Mouse (Mus musculus): ENCODE measurements around the gene Idi1.
"Not testable (repeated sequence)": the region's sequence is repeated elsewhere in the genome, so short reads cannot be mapped to it uniquely, and the experiment has no call there.

DNA sequence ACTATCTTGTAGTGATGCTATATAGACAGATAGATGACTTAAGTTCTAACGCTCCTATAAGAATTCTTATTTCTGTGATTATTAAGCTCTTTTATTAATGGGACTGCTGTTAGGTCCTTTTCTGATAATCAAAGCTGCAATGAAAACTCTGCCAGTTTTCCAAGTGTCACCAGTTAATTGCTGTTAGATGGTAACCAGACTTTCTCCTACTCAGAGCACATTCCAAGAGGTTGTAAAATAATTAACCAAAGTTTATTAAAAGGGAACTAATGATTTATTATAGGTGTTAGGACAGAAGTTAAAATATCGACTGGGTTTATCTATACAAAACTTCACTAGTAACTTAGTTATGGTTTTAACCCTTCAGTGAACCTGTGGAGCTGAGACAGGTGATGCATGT is 20.7 kb downstream of the Idi1 start:
- not testable (repeated sequence) for TF ChIP-seq EP300, CTCF (IDR thresholded peaks at IDR 0.05; ENCODE audit: low read depth)
